Mouse (Mus musculus): ENCODE results near the gene Gpr107.
A peak's percentile ranks its signal among the peaks of the same experiment; 100 is the strongest.
"Not testable (repeated sequence)": the region's sequence is repeated elsewhere in the genome, so short reads cannot be mapped to it uniquely, and the experiment has no call there.

Gpr107 gene

DNA sequence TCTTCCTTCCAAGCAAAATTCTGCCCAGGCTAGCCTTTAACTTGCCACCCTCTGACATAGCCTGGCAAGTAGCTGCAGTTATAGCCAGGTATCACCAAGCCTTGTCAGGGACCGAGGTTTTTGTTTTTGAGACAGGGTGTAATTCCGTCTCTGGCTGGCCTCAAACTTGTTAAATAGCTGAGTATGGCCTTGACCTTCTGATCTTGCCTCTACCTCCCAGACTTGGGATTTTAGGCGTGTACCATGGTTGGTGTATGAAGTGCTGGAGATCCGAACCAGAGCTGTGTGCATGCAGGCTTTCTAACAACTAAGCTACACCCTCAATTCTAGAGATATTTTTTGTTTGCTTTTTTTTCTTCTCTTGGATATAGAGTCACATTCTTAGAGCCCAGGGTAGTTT, 9.5 kb downstream of the Gpr107 start:
- no peak for DNase-seq

DNA sequence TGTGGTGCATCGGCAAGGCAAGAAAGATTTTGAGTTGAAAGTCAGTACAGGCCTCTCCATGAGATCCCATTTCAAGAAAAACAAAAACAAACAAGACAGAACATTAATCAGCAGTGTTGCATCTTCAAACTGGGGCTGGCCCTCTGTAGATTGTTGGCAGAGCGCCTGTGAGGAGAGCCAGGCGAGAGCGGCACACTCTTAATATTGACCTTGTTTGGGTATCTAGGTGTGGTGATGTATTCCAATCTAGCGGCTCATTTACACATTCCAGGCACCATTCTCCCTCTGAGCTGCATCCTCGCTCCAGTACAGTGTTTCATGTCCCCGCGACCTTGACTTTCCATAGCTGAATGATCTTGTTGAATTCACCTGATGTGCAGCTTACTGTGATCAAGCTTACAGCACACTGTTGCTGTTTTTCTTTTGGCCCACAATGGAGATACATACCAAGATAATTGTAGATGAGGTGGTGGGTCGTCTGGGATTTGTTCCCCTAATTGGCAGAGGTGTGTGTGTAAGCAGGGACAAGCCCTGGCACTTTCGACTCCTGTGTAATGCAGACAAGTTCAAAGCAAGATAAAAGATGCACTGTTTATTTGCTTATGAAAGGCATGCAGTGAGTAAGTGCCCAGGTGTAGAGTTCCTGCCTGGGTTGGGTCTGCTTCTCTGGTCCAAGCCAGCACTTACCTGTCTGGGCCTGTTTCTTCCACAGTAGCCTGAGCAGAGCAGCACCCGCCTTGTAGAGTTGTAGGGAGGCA, 11.4 kb downstream of the Gpr107 start:
- peak; percentile 45 for DNase-seq

DNA sequence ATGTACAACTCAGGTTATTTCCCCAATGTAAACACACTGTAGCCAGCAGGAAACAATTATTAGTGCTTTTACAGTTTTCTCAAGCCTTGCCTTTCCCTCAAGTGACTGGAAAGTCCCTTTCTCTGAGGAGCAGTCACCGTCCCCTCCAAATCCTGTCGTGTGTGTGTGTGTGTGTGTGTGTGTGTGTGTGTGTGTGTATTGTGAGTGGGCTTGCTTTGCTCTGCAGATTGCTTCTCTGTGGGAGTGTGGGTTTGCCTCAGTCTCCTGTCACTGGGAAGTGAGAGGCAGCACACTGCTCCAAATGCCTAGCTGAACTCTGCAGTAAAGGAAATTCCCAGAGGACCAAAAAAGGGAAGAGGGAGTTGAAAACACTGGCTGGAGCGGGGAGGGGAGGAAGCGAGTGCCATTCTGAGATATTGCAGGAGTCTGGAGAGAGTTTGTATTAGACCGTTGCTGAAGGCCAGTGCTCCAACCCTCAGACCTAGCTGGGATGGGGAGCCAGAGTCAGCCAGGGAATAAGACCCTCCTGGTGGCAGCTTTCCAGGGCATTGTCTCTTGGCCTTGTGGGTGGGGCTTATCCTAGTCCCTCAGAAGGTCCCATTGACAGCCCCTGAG, 12.8 kb downstream of the Gpr107 start:
- DNase-seq: peak; percentile 51

DNA sequence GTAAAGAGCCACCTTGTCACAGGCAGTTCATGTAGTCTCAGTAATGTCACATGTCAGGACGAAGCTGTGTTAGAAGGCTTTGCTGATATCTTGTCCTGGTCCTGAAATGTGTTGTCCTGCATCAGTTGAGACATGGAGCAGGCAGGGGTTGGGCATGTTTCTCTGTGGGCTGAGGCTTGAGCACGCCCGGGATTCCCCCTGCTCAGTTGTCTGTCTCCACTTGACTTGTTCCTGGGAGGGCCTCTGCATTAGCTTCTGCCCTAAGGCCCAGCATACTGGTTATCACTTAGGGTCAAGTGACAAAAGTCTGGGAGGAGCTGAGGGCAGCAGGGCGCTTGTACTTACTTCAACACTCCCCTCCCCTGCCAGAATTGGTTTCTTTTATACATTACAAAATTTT, 13.4 kb downstream of the Gpr107 start:
- DNase-seq: no peak

DNA sequence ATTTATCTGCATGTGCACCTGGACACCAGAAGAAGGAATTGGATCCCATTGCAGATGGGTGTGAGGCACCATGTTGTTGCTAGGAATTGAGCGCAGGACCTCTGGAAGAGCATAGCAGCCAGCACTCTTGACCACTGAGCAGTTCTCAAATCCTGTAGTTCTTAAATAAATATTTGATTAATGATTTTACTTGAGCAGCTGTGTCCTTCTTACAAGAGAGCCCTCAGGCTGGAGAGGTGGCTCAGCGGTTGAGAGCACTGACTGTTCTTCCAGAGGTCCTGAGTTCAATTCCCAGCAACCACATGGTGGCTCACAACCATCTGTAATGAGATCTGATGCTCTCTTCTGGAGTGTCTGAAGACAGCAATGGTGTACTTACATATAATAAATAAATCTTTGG, 15.5 kb downstream of the Gpr107 start:
- not testable (repeated sequence) for DNase-seq

DNA sequence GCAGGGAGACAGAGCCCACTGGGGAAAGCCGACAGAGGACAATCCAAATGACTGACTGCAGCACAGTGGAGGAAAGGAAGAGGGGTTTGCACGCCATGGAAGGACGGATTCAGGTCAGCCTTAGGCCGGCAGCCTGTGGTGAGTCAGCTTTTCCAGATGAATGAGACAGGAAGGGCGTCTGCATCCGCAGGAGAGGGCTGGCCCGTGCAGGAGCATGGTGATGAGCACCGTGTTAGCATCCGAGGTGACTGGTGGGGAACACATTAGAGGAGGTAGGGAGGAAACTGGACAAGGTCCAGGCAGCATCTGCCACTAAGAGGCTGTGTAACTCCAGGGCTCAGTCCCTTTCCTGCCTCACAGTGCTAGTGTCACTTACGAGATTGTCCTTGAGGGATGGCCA, 16.9 kb downstream of the Gpr107 start:
- DNase-seq: peak; percentile 53

DNA sequence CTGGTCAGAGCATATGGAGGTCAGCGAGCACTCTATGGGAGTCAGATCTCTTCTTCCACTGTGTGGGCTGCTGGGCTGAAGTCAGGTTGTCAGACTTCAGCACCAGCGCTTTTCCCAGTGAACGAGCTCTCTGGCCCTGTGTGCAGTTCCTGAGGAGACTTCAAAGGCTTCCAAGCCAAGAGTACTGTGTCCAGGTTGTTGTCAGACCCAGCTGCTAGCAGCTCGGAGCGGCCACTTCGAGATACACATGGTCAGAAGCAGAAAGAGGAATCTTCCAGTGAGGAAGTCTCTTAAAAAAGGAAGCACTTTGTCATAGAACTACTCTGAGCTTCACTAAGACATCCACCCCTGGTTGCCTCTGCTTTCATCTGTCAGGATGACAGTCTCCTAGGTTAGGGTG, 18.0 kb downstream of the Gpr107 start:
- DNase-seq: no peak

DNA sequence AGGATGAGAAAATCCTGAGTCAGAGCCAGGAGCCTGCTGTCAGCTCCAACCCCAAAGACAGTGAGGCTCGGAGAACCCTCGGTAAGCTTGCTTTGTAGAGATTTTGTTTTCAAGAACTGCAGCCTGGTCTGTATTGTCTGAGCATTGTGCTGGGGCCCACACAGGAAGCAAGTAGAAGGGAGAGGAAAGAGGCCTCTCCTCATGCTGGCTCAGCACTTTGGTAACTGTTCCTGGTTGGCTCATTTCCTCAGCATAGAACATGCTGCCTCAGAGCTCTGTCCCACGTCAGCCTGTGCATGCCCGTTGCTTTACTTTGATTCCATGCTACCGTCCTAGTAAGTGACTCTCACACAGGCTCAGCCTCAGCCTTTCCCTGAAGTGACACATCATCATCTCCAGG, 19.9 kb downstream of the Gpr107 start:
- DNase-seq: no peak

DNA sequence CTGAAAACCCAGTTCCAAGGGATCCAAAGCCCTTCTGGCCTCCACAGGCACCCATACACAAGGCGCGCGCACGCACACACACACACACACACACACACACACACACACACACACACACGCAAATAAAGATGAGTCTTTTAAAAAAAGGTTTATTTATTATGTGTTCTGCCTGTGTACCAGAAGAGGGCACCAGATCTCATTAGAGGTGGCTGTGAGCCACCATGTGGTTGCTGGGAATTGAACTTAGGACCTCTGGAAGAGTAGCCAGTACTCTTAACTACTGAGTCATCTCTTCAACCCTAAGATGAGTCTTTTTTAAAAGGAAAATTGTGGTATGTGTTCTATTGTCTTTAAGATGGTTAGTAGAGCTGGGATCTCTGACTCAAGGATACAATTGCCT, 20.4 kb downstream of the Gpr107 start:
- DNase-seq: no peak

DNA sequence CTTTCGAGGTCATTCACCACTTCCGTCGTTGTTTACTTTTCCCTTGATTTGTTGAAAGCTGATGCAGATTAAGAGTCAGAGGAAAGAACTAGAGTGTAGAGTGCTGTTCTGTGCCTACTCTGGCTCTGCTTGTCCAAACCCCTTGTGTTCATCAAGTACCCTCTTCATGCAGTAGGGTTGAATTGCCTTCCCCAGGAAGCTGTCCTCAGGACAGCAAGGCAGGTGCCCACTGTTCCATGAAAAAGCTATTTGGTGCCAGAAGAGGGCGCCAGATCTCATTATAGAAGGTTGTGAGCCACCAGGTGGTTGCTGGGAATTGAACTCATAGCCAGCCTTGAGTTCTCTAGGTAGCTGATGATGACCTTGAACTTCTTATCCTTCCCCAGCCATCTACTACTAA, 21.2 kb downstream of the Gpr107 start:
- DNase-seq: no peak

DNA sequence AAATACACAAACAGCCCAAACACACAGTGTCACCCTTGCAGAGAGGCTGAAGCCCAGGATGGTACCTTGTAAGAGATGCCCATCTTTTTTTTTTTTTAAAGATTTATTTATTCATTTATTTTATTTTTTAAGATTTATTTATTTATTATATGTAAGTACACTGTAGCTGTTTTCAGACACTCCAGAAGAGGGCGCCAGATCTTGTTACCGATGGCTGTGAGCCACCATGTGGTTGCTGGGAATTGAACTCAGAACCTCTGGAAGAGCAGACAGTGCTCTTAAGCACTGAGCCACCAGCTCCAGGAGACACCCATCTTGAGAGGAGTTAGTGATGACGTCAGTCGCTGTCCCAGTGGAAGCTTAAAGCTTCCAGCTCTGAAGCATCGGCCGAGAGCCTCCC, 26.5 kb downstream of the Gpr107 start:
- DNase-seq: not testable (repeated sequence)

DNA sequence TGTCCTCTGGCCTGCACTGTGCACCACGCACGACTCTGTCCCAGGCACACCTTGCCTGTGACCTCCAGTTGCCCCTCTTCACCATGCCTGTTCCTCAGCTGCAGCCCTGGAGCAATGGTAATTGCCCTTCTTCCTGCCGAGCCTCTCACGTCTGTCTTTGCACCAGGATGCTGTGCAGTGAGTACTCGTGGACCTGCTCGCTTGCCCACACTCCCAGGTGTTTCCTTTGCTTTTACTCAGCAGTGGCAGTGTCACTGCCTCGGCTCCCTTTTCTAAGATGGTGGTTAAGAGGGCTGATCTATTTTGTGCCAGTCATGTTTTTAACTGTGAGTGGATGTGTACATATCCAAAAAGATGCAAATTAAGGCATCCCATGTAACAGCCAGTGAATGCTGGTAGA, 27.4 kb downstream of the Gpr107 start:
- DNase-seq: no peak

DNA sequence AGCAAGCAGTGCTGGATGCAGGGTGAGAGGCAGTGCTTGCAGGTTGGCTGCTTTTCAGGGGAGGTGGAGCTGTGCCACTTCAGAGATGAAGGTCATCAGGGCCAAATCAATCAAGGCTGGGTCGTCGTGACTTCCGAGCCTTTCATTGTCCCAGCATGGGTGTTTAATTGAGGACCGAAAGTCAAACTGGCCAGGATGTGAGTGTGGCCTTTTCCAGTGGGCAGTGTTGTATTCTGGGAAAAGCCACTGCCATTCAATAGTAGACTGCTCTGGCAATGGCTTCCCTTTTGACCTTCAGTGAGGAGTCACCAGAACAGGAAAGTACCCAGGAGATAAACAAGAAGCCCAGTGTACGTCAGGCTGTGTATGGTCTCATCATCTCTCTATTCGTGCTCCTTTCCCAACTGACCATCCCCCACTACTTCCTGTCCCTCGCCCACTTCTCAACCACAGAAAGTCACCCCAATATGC, 28.0 kb downstream of the Gpr107 start:
- DNase-seq: no peak

DNA sequence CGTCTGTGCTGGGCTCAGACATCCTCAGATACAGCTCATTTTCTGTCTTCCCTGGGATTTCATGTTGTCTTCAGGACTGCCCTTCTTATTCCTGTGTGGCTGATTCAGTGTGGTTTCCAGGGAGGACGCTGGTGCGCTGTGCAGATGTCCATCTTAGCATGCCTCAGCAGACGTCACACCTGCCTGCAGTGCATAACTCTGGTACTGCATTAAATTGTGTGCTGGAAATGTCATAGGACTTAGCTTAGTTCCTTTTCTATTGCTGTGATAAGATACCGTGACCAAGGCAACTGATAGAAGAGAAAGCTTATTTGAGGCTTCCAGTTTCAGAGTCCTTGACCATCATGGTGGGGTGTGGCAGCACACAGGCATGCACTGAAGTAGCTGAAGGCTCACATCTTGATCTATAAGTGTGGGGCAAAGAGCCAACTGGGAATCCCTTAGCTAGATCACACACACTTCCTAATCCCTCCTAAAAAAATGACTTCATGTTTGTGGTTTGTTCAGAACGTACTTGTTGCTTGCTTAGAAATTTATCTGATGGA, 30.7 kb downstream of the Gpr107 start:
- no peak for DNase-seq

DNA sequence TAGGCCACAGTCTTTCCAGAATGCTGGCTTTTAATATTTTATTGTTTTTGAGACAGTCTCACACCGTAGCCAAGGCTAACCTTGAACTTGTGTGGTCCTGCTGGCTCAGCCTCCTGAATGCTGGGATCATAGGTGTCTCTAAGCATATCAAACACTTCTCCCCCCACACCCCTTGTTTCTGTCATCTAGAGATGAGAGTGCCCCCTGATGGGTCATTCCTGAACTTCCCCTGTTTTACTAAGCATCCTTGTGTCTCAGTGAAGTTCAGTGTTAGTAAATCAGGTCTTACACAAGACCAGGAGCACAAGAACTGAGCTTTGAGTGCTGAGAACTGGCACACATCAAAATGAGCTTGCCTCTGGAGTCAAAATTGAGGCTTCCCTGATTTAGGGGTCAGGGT, 31.7 kb downstream of the Gpr107 start:
- no peak for DNase-seq

DNA sequence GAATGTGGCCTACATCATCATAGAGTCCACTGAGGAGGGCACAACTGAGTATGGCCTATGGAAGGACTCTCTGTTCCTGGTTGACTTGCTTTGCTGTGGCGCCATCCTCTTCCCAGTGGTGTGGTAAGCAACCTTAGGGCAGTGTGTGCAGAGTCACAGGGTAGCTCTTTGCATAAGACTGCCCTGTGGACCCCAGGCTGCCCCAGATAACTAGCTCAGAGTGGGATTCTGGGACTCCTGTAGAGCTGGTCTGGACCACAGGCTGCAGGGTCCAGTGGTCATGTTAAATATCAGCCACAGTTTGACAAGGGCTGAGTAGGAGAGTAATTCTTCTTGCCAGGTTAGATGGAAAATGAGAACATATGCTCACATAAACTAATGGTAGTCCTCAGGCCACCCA, 36.6 kb downstream of the Gpr107 start:
- peak; percentile 42 for DNase-seq

DNA sequence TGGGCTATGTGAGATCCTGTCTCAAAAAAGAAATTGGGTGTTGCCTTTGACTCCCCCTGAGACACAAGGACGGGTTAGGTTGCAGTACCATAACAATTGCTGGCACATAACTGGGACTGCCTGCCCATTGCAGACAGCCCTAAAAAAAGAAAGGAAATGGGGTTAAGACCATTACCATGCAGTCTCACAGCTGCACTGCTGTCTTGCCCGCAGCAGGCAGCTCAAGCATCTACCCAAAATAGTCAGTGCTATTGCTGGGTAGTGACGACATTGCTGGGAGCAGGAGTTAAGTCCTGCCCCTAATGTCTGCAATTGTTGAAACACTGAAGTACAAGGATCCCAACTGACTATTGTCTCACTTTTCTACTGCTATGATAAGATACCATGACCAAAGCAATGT, 37.5 kb downstream of the Gpr107 start:
- no peak for DNase-seq

DNA sequence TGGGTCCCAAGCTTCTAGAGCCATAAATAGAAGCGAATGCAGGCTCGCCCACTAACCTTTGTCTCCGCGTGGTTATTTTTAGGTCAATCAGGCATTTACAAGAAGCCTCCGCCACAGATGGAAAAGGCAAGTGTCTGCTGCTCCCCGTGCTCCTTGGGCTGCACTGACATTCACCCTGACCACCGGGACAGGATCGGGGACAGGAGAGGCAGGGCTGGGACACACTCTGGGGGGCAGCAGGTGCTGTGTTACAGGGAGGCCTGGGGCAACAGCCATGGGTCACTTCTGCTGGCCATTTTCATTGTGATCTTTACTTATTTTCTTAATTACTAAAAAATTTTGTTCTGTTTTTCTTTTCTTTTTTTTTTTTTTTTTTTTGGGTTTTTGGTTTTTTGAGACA, 39.6 kb downstream of the Gpr107 start:
- no peak for DNase-seq

DNA sequence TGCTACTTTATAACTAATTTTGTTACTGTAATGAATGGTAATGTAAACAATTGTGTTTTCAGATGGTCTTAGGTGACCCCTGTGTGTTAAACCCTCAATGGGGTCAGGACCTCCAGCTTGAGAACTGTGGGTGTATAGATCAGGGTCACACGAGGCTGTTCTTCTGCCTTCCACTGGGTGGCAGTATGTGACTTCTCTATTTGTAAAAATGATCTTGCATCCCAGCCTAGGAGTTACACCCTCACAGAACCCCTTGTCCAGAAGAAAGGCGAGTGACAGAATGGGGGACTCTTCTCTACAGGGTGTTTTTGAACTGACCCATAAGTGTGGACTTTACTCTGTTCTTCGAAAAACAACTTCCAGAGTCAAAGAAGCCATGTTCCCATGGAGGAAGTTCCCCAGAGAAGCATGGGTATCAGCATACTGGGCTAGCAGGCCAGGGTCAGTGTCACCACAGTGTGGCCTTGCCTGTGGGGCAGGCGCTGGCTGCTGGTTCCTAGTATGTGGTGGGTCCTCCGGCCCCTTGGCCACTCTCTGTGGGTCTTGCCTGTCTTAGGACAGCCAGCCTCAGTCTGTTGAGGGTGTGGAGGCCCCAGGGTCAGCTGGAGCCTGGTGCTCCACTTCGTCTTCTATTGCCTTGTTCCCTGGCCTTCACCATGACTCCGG, 42.4 kb downstream of the Gpr107 start:
- DNase-seq: peak; percentile 47

DNA sequence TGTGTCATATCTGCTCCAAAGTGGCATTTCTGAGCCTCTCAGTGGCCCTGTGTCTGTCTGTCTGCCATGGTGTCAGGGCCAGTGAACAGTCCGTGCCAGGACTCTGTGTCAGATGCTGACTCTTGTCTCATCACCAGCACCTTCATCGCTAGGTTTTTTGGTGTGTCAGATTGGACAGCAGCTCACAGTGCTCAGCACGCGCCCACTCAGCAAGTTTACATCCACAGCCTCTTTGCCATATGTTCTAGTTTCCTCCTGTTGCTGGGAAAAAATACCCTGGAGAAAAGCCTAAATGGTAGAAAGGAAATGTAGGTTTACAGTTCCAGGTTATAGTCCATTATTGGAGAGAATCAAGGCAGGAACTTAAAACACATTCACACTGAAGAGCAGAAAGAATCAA, 46.5 kb downstream of the Gpr107 start:
- DNase-seq: no peak

DNA sequence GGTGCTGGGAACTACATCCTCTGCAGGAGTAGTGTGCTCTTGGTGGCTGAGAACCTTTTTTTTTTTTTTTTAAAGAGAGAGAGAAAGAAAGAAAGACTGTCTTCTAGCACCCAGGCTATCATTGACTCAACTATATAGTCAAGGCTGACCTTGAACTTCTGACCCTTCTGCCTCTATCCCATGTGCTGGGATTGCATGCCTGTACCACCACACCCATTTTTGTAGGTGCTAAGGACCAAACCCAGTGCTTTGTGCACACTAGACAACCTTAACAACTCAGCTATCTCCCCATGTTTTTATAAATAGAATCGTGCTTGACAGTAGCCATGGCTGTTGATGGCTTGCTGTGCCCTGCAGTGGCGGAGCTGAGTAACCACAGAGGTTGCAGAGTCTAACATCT, 47.9 kb downstream of the Gpr107 start:
- no peak for DNase-seq

DNA sequence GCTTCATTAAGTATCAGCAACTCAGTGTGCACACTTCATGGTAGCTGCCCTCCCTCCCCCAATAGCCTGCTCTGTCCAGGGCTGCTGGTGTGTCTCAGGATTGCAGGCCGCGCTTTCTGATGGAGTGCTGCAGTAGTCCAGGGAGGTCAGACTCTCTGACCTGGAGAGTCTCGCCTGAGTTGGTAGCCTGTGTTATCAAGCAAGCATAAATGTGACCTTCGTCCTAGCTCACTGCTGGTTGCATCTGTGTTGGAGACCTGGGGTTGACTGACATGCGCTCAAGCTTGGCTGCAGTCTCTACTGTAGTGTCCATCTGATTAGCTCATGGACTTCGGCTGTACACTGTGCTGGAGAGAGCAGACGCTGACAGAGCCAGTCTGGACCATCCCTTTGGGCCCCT, 49.7 kb downstream of the Gpr107 start:
- peak; percentile 27 for DNase-seq

DNA sequence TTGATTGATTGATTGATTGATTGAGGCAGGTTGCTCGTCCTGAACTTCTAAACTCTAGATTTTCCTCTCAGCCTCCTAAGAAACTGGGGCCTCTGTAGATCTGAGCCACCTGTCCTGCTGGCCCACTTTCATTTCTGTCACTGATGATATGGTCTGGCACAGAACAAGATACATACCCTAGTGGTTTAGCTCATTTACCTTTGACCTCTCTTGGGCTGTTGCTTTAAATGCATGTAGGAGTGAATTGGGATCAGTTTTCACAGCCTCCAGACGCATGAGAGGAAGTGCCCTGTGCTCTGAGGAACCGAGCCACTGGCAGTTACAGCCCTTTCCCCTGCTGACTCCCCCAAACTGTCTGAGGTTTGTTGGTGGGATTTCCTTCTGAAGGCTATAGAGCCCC, 50.2 kb downstream of the Gpr107 start:
- no peak for DNase-seq

DNA sequence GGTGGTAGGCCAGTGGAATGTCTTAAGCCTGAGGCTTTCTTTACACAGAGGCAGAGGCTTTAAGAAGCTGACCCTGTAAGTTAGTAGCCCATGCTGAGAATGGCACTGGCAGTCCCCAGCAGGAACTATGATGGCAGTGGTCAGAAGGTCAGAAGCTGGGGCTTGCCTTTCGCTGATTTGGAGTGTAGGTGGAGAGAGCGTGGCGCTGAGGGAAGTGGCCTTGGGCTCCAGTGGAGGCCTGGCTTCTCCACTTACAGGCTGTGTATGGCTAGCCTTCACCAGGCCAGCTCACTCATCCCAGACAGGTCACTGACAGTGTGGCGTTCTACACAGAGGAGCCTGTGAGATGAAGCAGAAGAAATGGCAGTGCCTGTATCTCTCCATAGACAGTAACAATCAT, 50.8 kb downstream of the Gpr107 start:
- no peak for DNase-seq
